Mouse (Mus musculus) spleen, postnatal 36 days (tissue): ENCODE measurements around the gene Efhd2.

Source experiments
- DNase-seq, 2 experiments: peaks; one replicate each; pipeline ENCODE4 v3.0.0; 2022; ENCODE audit warnings: low spot score in 2 of 2, mixed read lengths in 1 of 2

The Efhd2 gene

GRCm38 (mm10) chr4:141859351-141859750 is 15.4 kb downstream of the Efhd2 start:
- no peak for DNase-seq

- DNase-seq = no peak
Observed at GRCm38 (mm10) chr4:141858501-141858900, 16.2 kb downstream of the Efhd2 start.

GRCm38 (mm10) chr4:141857422-141857930 is 17.2 kb downstream of the Efhd2 start:
- peak; percentile 50 to 64 for DNase-seq

- peak in 1 of 2 experiments; percentile 45 for DNase-seq
Observed at GRCm38 (mm10) chr4:141853437-141853836, 21.3 kb downstream of the Efhd2 start.

- no peak for DNase-seq
Observed at GRCm38 (mm10) chr4:141845999-141846398, 28.7 kb downstream of the Efhd2 start, which contains the start of gene Ctrc. Gene Ctrc, minus strand, starts transcription at chr4:141846359.

- no peak for DNase-seq
Observed at GRCm38 (mm10) chr4:141834536-141835095, 40.1 kb downstream of the Efhd2 start.

- DNase-seq = no peak
Observed at GRCm38 (mm10) chr4:141833911-141834310, 40.8 kb downstream of the Efhd2 start.

- no peak for DNase-seq
Observed at GRCm38 (mm10) chr4:141831361-141831760, 43.4 kb downstream of the Efhd2 start.

GRCm38 (mm10) chr4:141830381-141830780 is 44.3 kb downstream of the Efhd2 start:
- no peak for DNase-seq

- DNase-seq = no peak
Observed at GRCm38 (mm10) chr4:141828177-141828576, 46.5 kb downstream of the Efhd2 start.

- DNase-seq = no peak
Observed at GRCm38 (mm10) chr4:141827401-141827800, 47.3 kb downstream of the Efhd2 start.

- no peak for DNase-seq
Observed at GRCm38 (mm10) chr4:141826060-141826459, 48.7 kb downstream of the Efhd2 start, which contains the start of gene Cela2a. Gene Cela2a, minus strand, starts transcription at chr4:141826160.

- DNase-seq = peak in 1 of 2 experiments; percentile 31
Observed at GRCm38 (mm10) chr4:141822979-141823378, 51.7 kb downstream of the Efhd2 start.

- DNase-seq = no peak
Observed at GRCm38 (mm10) chr4:141822089-141822488, 52.6 kb downstream of the Efhd2 start.

GRCm38 (mm10) chr4:141821178-141821577 is 53.5 kb downstream of the Efhd2 start:
- DNase-seq = no peak

- DNase-seq = no peak
Observed at GRCm38 (mm10) chr4:141819316-141819715, 55.4 kb downstream of the Efhd2 start.

- no peak for DNase-seq
Observed at GRCm38 (mm10) chr4:141818861-141819260, 55.9 kb downstream of the Efhd2 start.

- no peak for DNase-seq
Observed at GRCm38 (mm10) chr4:141817706-141818105, 57.0 kb downstream of the Efhd2 start.

- DNase-seq = no peak
Observed at GRCm38 (mm10) chr4:141816776-141817655, 57.7 kb downstream of the Efhd2 start.

- no peak for DNase-seq
Observed at GRCm38 (mm10) chr4:141816267-141816666, 58.5 kb downstream of the Efhd2 start.

- no peak for DNase-seq
Observed at GRCm38 (mm10) chr4:141811375-141811774, 63.3 kb downstream of the Efhd2 start.

- DNase-seq = no peak
Observed at GRCm38 (mm10) chr4:141810975-141811374, 63.7 kb downstream of the Efhd2 start.
